Mouse (Mus musculus) limb, embryonic 11.5 days (tissue): ENCODE data around the gene Ptma. TPM values are rescaled to one million over a fixed set of nuclear protein-coding genes. Genes with fewer than 3 reads are reported as not detected.
A peak's percentile ranks its signal among the peaks of the same experiment; 100 is the strongest.
"Not testable (repeated sequence)": the region's sequence is repeated elsewhere in the genome, so short reads cannot be mapped to it uniquely, and the experiment has no call there.

Experiments used
- ATAC-seq: fragments of 200-750 bp; cut with Nextera tagmentation; 2 replicates; pipeline ENCODE4 v1.8.0; 2017; ENCODE audit warnings: low read depth; ENCODE audit not compliant: insufficient number of reproducible peaks, low FRiP score, low TSS enrichment
- DNase-seq: peaks from one replicate; pipeline ENCODE4 v3.0.0-alpha.2; 2015; ENCODE audit warnings: low spot score
- H3K27ac ChIP-seq: fragments of 300-500 bp; sonication (generic); replicated peaks from 2 replicates; pipeline ENCODE4 v1.5.1; 2014; ENCODE audit warnings: low read depth, mild to moderate bottlenecking, low read length
- H3K27me3 ChIP-seq: fragments of 300-500 bp; sonication (generic); 2 replicates; pipeline ENCODE4 v1.6.1; 2014; ENCODE audit warnings: mild to moderate bottlenecking, low read length, mixed read lengths; ENCODE audit not compliant: control insufficient read depth, insufficient read depth
- H3K36me3 ChIP-seq: fragments of 300-500 bp; sonication (generic); 2 replicates; pipeline ENCODE4 v1.6.1; 2014; ENCODE audit warnings: mild to moderate bottlenecking, low read length, moderate library complexity, mixed read lengths; ENCODE audit not compliant: control insufficient read depth, insufficient read depth
- H3K4me1 ChIP-seq: fragments of 300-500 bp; sonication (generic); 2 replicates; pipeline ENCODE4 v1.6.1; 2014; ENCODE audit warnings: low read length, mixed read lengths; ENCODE audit not compliant: control insufficient read depth, insufficient read depth
- H3K4me2 ChIP-seq: fragments of 300-500 bp; sonication (generic); 2 replicates; pipeline ENCODE4 v1.6.1; 2014; ENCODE audit warnings: low read depth, mild to moderate bottlenecking, moderate library complexity; ENCODE audit not compliant: severe bottlenecking
- H3K4me3 ChIP-seq: fragments of 300-500 bp; sonication (generic); 2 replicates; pipeline ENCODE4 v1.5.1; 2014; ENCODE audit warnings: low read depth, low read length
- H3K9ac ChIP-seq: fragments of 300-500 bp; sonication (generic); 2 replicates; pipeline ENCODE4 v1.6.1; 2014; ENCODE audit warnings: mild to moderate bottlenecking, low read length
- H3K9me3 ChIP-seq: fragments of 300-500 bp; sonication (generic); 2 replicates; pipeline ENCODE4 v1.6.1; 2016; ENCODE audit warnings: low read length; ENCODE audit not compliant: control insufficient read depth
- WGBS: fragments of 180-500 bp; shearing (Covaris S2); extraction: QIAGEN DNeasy Blood & Tissue Kit; methylation state at CpG from one replicate; pipeline ENCODE4 v1.1.7; 2014; 5-methylcytosine and 5-hydroxymethylcytosine counted together
- polyA plus RNA-seq: library from polyadenylated mRNA; unstranded; fragments of >200 nt; fragmentation: Nextera tagmentation; extraction: Ambion mirVana; gene quantifications from 2 replicates; pipeline ENCODE4 v1.2.1, GENCODE M21; 2014

Ptma gene
- polyA plus RNA-seq, 1 experiment from 2014 or later, result 4,506 TPM

DNA sequence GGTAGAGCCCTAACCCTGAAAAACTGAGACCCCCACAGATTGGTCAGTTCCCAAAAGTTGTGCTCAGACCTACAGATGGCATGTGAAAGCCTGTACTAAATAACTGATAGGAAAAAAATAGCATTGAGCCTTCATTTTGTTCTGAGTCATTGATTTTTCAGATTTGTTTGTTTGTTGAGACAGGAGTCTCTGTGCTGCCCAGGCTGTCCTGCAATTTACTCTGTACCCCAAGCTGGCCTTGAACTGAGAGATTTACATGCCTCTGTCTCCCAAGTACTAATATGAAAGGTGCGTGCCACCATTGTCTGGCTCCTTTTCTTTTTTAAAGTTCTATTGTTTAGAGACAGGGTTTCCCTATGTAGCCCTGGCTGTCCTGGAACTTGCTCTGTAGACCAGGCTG, 41.2 kb upstream of the Ptma start:
- ATAC-seq, result no peak

DNA sequence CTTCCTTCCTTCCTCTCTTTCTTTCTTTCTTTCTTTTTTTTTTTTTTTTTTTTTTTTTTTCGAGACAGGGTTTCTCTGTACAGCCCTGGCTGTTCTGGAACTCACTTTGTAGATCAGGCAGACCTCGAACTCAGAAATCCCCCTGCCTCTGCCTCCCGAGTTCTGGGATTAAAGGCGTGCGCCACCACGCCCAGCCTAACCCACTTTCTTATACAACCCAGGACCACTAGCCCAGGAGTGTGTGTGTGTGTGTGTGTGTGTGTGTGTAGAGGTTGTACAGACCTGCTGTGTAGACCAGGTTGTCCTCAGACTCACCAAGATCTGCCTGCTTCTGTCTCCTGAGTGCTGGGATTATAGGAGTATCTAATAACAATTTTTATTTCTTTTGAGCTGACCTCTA, 40.7 kb upstream of the Ptma start:
- ATAC-seq, H3K27ac ChIP-seq: not testable (repeated sequence)
- WGBS, result 96% methylated on average over 5 of the region's 6 CpGs

More for the DNA sequence above, 41.2 kb upstream of the Ptma start:
- no peaks in the 10 kb centered on the region for H3K27me3 ChIP-seq
- no peak overlapping the region for H3K4me3 ChIP-seq
- peaks cover 2% of the 10 kb centered on the region; the same call in 1 of the 2 replicates for H3K4me1 ChIP-seq
- no peaks in the 10 kb centered on the region for H3K36me3 ChIP-seq
- no peak overlapping the region for H3K4me2 ChIP-seq
- no peak for DNase-seq
- no peaks in the 10 kb centered on the region for H3K9me3 ChIP-seq
- no peak overlapping the region for H3K27ac ChIP-seq
- no peak overlapping the region for H3K9ac ChIP-seq
- WGBS, result 97% methylated on average over 1 of the region's 1 CpGs

GRCm38 (mm10) chr1:86486703-86487294, 39.7 kb upstream of the Ptma start:
- Histone ChIP-seq H3K4me3 (peak overlapping the region; percentile 65), H3K4me1 (peaks cover 6% of the 10 kb centered on the region; the same call in 1 of the 2 replicates), H3K4me2 (peak overlapping the region; percentile 50), H3K9ac (peak overlapping the region; percentile 85), H3K36me3 (no peaks in the 10 kb centered on the region), H3K27me3 (no peaks in the 10 kb centered on the region), H3K27ac (peak overlapping the region; percentile 95), H3K9me3 (no peaks in the 10 kb centered on the region)
- 8% methylated on average over 13 of the region's 13 CpGs for WGBS
- DNase-seq (no peak), ATAC-seq (no peak)

More for the DNA sequence above, 40.7 kb upstream of the Ptma start:
- H3K36me3 ChIP-seq, H3K9me3 ChIP-seq, H3K4me1 ChIP-seq, H3K4me2 ChIP-seq, DNase-seq, H3K4me3 ChIP-seq, H3K27me3 ChIP-seq, H3K9ac ChIP-seq: not testable (repeated sequence)

- Histone ChIP-seq H3K9ac (peak overlapping the region; percentile 99), H3K27ac (peak overlapping the region; percentile 95), H3K4me1 (peaks cover 9% of the 10 kb centered on the region; the same call in 1 of the 2 replicates), H3K9me3 (no peaks in the 10 kb centered on the region), H3K4me2 (peak overlapping the region; percentile 86), H3K36me3 (no peaks in the 10 kb centered on the region), H3K4me3 (peak overlapping the region; percentile 65), H3K27me3 (no peaks in the 10 kb centered on the region)
- under 1% methylated on average over 70 of the region's 74 CpGs for WGBS
- DNase-seq (peak; percentile 100), ATAC-seq (peak; percentile 95)
Observed at GRCm38 (mm10) chr1:86487295-86487907, 39.1 kb upstream of the Ptma start.

DNA sequence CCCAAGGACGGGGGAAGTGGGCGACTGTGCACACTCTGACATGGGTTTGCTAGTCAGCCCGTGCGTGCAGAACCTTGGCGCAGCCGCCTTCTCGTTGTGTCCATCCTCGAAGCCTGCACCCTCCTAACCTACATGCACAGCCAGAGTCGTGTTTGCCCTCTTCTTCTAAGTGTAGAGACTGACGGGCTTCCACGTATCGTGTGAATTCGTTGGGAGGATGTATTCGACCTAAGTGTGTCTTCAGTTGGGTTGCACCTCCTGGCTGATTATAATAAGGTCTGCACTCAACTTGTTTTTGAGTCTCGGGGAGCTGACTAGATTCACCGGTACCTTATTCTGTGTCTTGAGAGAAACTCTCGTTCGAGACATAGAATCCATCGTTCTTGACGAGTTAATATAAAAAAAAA, 38.6 kb upstream of the Ptma start:
- Histone ChIP-seq H3K4me3 (peak overlapping the region; percentile 65), H3K36me3 (no peaks in the 10 kb centered on the region), H3K9me3 (no peaks in the 10 kb centered on the region), H3K9ac (peak overlapping the region; percentile 99), H3K4me1 (peaks cover 9% of the 10 kb centered on the region; the same call in 1 of the 2 replicates), H3K27me3 (no peaks in the 10 kb centered on the region), H3K27ac (peak overlapping the region; percentile 95), H3K4me2 (peak overlapping the region; percentile 86)
- ATAC-seq, result no peak
- no peak for DNase-seq
- 9% methylated on average over 20 of the region's 20 CpGs for WGBS

- peak overlapping the region; percentile 99 for H3K9ac ChIP-seq
- H3K36me3 ChIP-seq, result no peaks in the 10 kb centered on the region
- no peak for DNase-seq
- H3K27me3 ChIP-seq, result no peaks in the 10 kb centered on the region
- H3K4me2 ChIP-seq, result peak overlapping the region; percentile 86
- H3K4me1 ChIP-seq, result peaks cover 9% of the 10 kb centered on the region; the same call in 1 of the 2 replicates
- ATAC-seq, result no peak
- 85% methylated on average over 7 of the region's 7 CpGs for WGBS
- peak overlapping the region; percentile 65 for H3K4me3 ChIP-seq
- H3K9me3 ChIP-seq, result no peaks in the 10 kb centered on the region
- H3K27ac ChIP-seq, result peak overlapping the region; percentile 95
Observed at GRCm38 (mm10) chr1:86488326-86488725, 38.2 kb upstream of the Ptma start.

DNA sequence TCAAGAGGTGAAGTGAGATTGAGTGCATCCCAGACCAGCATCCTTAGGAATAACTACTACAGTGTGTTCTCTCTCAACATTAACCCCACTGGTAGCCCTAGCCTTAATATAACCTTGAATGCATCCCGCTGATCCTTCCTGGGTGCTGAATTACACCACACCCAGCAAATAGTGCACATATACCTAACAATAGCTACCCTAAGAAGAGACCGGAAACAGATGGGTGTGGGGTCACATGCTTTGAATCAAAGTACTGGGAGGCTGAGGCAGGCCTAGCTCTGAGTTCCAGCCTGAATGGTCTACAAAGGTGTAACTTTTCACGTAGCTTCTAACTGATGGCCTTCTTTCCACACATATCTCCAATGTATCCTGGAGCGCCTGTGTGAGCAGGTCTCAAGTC, 37.8 kb upstream of the Ptma start:
- H3K27ac ChIP-seq, result no peak overlapping the region
- no peaks in the 10 kb centered on the region for H3K9me3 ChIP-seq
- H3K27me3 ChIP-seq, result no peaks in the 10 kb centered on the region
- no peaks in the 10 kb centered on the region for H3K36me3 ChIP-seq
- peak overlapping the region; percentile 99; the same call in 1 of the 2 replicates for H3K9ac ChIP-seq
- WGBS, result 96% methylated on average over 4 of the region's 4 CpGs
- DNase-seq (no peak), ATAC-seq (no peak)
- peak overlapping the region; percentile 86 for H3K4me2 ChIP-seq
- H3K4me3 ChIP-seq, result peak overlapping the region; percentile 65; the same call in 1 of the 2 replicates
- peaks cover 9% of the 10 kb centered on the region; the same call in 1 of the 2 replicates for H3K4me1 ChIP-seq

DNA sequence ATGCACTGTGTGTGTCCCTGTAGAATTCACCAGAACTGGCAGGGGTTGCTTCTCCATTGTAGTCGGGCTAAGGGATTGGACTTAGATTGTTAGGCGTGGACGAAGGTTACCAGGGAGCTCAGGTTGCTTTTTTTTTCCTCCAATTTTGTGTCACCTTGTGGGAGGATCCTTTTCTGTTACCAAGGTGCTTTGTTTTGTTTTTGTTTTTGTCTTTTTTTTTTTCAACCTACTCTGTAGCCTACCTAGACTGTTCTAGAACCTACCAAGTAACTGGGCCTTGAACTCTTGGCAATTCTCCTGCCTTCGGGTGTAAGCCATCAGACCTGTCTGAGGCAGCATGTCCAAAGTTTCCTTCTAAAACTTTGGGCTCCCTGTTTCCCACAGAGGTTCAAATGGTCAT, 36.6 kb upstream of the Ptma start:
- no peak overlapping the region for H3K9ac ChIP-seq
- ATAC-seq (no peak), DNase-seq (no peak)
- H3K27ac ChIP-seq, result no peak overlapping the region
- H3K36me3 ChIP-seq, result no peaks in the 10 kb centered on the region
- WGBS, result 98% methylated on average over 4 of the region's 4 CpGs
- no peak overlapping the region for H3K4me2 ChIP-seq
- peaks cover 9% of the 10 kb centered on the region; the same call in 1 of the 2 replicates for H3K4me1 ChIP-seq
- no peaks in the 10 kb centered on the region for H3K9me3 ChIP-seq
- no peaks in the 10 kb centered on the region for H3K27me3 ChIP-seq
- H3K4me3 ChIP-seq, result no peak overlapping the region
